Mouse (Mus musculus) lung, adult 2 months (tissue): Measurements from ENCODE around the gene Dusp6.

ENCODE experiments used
- CTCF ChIP-seq: fragments of 200-500 bp; IDR thresholded peaks from 2 replicates; pipeline ENCODE4 v1.5.1; 2011; ENCODE audit warnings: mild to moderate bottlenecking, low read length, control low read depth; ENCODE audit not compliant: insufficient read depth
- POLR2A ChIP-seq: fragments of 200-500 bp; IDR thresholded peaks from 2 replicates; pipeline ENCODE4 v1.6.1; 2011; ENCODE audit warnings: low read depth, mild to moderate bottlenecking, control low read depth, low read length, borderline replicate concordance; ENCODE audit errors: extremely low read depth

- TF ChIP-seq CTCF (no peak), POLR2A (peak; percentile 31; the same call in 1 of the 2 replicates)
These were observed 35.6 kb downstream of the Dusp6 start for GRCm38 (mm10) chr10:99298328-99299295.
